Mouse (Mus musculus) hindbrain, embryonic 10.5 days (tissue): ENCODE data around the gene Tmem220. TPM values are rescaled to one million over a fixed set of nuclear protein-coding genes. Genes with fewer than 3 reads are reported as not detected.

ENCODE experiments used
- DNase-seq: peaks from one replicate; pipeline ENCODE4 v3.0.0-alpha.2; 2017; ENCODE audit warnings: low spot score
- H3K27ac ChIP-seq: fragments of 300-500 bp; sonication (generic); 2 replicates; pipeline ENCODE4 v1.5.1; 2016; ENCODE audit warnings: mild to moderate bottlenecking, moderate library complexity
- H3K27me3 ChIP-seq: fragments of 300-500 bp; sonication (generic); 2 replicates; pipeline ENCODE4 v1.6.1; 2016; ENCODE audit warnings: mild to moderate bottlenecking; ENCODE audit not compliant: poor library complexity, insufficient read depth, severe bottlenecking
- H3K36me3 ChIP-seq: fragments of 300-500 bp; sonication (generic); 2 replicates; pipeline ENCODE4 v1.6.1; 2016; ENCODE audit warnings: mild to moderate bottlenecking, moderate library complexity
- H3K4me1 ChIP-seq: fragments of 300-500 bp; sonication (generic); replicated peaks from 2 replicates; pipeline ENCODE4 v1.6.1; 2016; ENCODE audit warnings: mild to moderate bottlenecking
- H3K4me3 ChIP-seq: fragments of 300-500 bp; sonication (generic); 2 replicates; pipeline ENCODE4 v1.5.1; 2016; ENCODE audit warnings: mild to moderate bottlenecking, moderate library complexity
- H3K9me3 ChIP-seq: fragments of 300-500 bp; sonication (generic); 2 replicates; pipeline ENCODE4 v1.6.1; 2016; ENCODE audit warnings: mild to moderate bottlenecking, moderate library complexity
- WGBS: fragments of 180-500 bp; shearing (Covaris S2); methylation state at CpG from one replicate; pipeline ENCODE4 v1.1.7; 2016; 5-methylcytosine and 5-hydroxymethylcytosine counted together
- polyA plus RNA-seq: library from polyadenylated mRNA; unstranded; fragments of >200 nt; fragmentation: Nextera tagmentation; extraction: Ambion mirVana; gene quantifications from 2 replicates; pipeline ENCODE4 v1.2.1, GENCODE M21; 2016

Tmem220 gene
- polyA plus RNA-seq, 1 experiment from 2014 or later = 0.43 TPM

DNA sequence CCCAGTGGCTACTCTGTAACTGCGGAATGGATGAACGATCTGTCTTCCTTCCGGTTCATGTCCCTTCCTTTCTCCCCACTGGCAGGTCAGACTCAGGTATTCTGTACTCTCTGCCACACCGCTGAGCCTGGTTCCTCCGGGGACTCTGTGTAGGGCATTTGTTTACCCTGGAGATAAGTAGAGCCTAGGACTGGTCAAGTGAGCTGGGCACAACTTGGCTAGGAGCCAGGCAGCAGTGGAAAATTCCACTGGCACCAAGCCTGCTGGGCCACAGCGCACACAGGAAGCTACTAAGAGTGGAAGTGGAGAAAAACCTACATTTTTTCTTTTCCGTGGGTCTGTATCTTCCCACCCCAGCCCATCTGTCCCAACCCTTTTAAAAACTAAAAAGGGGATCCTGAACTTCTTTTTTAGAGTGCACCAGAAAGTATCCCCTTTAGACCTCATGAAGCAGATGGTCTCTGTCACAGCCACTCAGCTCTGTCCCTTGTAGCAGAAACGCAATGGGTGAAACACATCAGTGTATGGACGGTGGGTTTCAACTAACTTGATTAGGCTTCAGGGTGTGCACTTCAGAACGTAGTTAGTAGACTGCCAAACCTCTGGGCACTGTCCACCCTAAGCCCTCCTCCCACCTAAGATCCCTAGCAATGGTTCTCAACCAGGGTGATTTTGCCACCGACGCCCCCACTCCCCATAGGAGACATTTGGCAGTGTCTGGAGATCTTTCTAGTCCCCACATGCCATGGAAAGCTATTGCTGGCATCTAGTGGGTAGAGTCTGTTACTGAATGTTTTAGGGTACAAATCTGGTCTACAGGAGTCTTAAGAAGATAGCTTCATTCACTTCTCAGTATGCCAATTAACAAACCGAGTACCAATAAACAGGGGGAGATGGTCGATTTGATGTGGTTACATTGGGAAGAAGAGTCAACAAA lies 26.2 kb upstream of the Tmem220 start:
- 86% methylated on average over 14 of the region's 14 CpGs for WGBS
- no peak for DNase-seq
- peaks cover 32% of the 10 kb centered on the region for H3K4me1 ChIP-seq
- peaks cover 14% of the 10 kb centered on the region for H3K27me3 ChIP-seq
- no peaks in the 10 kb centered on the region for H3K36me3 ChIP-seq
- H3K9me3 ChIP-seq = no peaks in the 10 kb centered on the region
- H3K4me3 ChIP-seq = no peak overlapping the region
- no peak overlapping the region for H3K27ac ChIP-seq

DNA sequence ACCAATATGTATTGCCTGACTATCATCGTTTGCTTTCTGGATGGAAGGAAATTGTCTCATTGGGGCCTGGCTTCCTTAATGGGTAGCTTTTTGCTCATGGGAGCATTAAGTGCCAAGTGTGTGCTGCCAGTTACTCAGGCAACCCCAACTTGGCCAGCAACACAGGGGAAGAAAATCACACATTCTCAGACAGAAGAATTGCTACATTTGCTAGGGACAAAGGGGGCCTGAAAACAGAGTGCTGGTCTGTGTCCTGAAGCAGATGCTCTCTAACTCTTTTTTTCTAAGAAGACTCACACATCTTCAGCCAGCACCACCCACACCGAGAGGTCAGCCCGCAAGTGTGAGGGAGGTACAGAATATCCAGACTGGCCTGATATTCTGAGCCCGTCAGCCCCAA lies 24.3 kb upstream of the Tmem220 start:
- Histone ChIP-seq H3K36me3 (no peaks in the 10 kb centered on the region), H3K4me3 (no peak overlapping the region), H3K27ac (peak overlapping the region; percentile 83), H3K9me3 (no peaks in the 10 kb centered on the region), H3K27me3 (peaks cover 14% of the 10 kb centered on the region), H3K4me1 (peaks cover 32% of the 10 kb centered on the region)
- WGBS = 70% methylated on average over 4 of the region's 4 CpGs
- no peak for DNase-seq

DNA sequence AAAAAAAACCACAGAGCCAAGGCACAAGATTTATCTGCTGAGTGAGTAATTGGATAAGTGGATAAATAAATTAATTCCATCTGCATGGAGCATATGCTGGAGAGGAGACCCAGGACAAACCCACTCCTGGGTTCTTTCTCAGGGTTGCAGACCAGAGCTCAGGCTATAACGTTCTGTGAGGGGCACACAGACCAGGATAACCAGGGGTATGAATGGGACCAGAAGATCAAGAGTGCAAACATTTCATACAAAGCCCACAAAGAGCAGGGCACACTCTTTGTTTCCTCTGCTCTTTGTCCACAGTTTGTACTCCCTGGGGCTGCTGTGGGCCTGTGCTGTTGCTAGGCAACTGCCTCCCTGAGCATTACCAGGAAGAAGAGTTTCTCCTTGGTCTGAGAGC lies 23.2 kb upstream of the Tmem220 start:
- DNase-seq = peak; percentile 60
- WGBS = 18% methylated on average over 1 of the region's 1 CpGs
- Histone ChIP-seq H3K9me3 (no peaks in the 10 kb centered on the region), H3K27me3 (peaks cover 14% of the 10 kb centered on the region), H3K27ac (peak overlapping the region; percentile 83), H3K36me3 (no peaks in the 10 kb centered on the region), H3K4me1 (peaks cover 32% of the 10 kb centered on the region), H3K4me3 (no peak overlapping the region)

DNA sequence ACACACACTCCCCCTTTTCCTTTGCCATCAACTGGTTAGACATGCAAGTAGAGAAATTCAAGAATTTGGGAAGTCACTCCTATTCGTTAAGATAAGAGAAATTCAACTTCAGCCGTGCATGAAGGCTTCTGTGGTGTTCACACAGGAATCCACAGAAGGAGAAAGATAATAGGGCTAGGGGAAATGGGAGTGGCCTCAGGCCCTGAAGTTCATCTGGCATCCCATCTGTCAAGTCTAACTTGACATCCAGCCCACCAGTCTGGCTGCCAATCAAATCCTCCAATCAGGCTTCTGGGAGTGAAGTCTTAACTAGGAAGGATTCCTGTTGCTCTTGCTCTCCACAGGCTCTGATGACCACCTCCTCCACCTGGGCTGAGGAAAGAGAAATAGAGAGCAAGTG lies 22.0 kb upstream of the Tmem220 start:
- no peaks in the 10 kb centered on the region for H3K9me3 ChIP-seq
- no peak for DNase-seq
- no peaks in the 10 kb centered on the region for H3K36me3 ChIP-seq
- WGBS = 64% methylated on average over 2 of the region's 2 CpGs
- peaks cover 14% of the 10 kb centered on the region for H3K27me3 ChIP-seq
- no peak overlapping the region for H3K4me3 ChIP-seq
- no peak overlapping the region for H3K27ac ChIP-seq
- H3K4me1 ChIP-seq = peaks cover 32% of the 10 kb centered on the region

DNA sequence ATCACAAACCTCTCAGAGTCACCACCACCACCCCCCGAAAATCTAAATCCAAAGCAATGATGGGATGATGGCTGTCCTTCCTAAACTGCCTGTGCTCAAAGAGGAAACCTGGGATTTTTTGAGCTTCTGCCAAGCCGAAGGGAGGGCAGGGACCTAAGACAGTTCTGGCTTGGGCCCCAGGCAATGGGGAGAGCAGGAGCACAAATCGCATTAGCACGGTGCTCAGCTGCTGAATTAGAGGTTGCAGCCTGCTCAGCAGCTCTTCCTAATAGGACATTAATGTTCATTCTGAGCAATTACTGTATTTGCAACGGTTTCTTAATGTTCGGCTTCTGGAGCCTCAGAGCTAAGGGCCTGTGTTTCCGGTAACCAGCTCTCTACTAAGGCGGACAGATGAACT lies 17.0 kb upstream of the Tmem220 start:
- no peaks in the 10 kb centered on the region for H3K9me3 ChIP-seq
- WGBS = 83% methylated on average over 8 of the region's 8 CpGs
- DNase-seq = no peak

DNA sequence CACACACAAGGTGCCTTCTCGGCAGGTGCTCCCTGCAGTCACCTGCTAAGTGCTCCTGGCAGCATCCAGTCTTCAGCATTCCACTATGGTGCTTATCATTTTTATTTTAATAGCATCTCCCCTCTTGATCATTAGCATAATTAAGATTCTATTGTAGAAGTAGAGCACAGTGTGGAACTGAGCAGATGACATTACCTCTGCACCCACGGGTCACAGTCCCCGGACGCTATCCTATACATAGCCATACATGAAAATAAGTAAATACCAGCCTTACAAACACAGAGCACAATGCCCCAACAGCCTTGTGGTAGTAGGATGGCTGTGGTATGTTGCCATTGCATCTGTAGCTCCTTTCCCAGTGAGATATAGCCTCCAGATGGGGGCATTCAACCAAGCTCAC lies 16.4 kb upstream of the Tmem220 start:
- Histone ChIP-seq H3K4me3 (no peak overlapping the region), H3K27me3 (no peaks in the 10 kb centered on the region), H3K27ac (no peak overlapping the region), H3K36me3 (no peaks in the 10 kb centered on the region), H3K9me3 (no peaks in the 10 kb centered on the region), H3K4me1 (peaks cover 20% of the 10 kb centered on the region)
- no peak for DNase-seq
- WGBS = 92% methylated on average over 4 of the region's 4 CpGs

More for the DNA sequence above, 17.0 kb upstream of the Tmem220 start:
- Histone ChIP-seq H3K4me1 (peaks cover 25% of the 10 kb centered on the region), H3K27ac (no peak overlapping the region), H3K27me3 (no peaks in the 10 kb centered on the region), H3K4me3 (no peak overlapping the region), H3K36me3 (no peaks in the 10 kb centered on the region)

DNA sequence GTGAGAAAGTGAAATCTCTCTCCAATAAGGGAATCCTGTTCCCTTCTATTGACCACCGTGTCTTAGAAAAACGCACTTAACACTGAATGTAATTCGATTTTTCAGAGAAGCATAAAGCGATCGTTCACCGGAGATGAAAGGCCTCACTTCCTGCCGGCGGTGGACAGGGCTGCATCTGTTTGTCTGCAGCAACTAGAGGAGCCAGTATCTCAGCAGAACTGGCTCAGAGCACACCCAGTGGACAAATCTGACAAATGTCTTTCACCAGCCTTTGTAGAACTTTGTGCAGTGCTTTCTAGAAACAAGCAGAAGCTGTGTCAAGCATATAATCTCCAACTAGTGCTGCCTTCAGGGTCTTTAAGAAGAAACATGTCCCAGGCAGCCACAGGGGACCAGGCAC lies 14.5 kb upstream of the Tmem220 start:
- Histone ChIP-seq H3K4me1 (peaks cover 20% of the 10 kb centered on the region), H3K36me3 (no peaks in the 10 kb centered on the region), H3K27me3 (no peaks in the 10 kb centered on the region), H3K4me3 (no peak overlapping the region), H3K27ac (peak overlapping the region; percentile 76), H3K9me3 (no peaks in the 10 kb centered on the region)
- WGBS = 18% methylated on average over 8 of the region's 8 CpGs
- peak; percentile 38 for DNase-seq

DNA sequence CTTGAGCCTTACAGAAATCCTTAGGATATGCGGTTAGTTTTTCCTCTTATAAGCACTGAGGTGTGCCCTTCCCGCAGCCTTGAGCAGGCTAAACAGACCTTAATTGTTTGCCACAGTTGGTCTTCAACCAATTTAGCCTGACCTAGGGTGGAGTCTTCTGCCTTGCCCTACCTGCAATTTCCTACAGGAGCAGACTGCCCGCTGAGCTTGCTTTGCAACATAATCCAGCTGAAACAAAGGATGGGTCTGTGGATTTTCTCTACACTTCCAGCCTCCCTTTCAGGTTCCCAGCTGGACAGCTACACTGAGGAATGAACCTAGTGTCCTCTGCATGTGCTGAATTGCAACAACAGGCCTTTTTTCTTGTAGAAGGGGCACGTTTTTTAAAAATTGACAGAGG lies 13.3 kb upstream of the Tmem220 start:
- Histone ChIP-seq H3K9me3 (no peaks in the 10 kb centered on the region), H3K27me3 (no peaks in the 10 kb centered on the region), H3K36me3 (no peaks in the 10 kb centered on the region), H3K4me1 (peaks cover 20% of the 10 kb centered on the region), H3K27ac (no peak overlapping the region), H3K4me3 (no peak overlapping the region)
- DNase-seq = no peak
- 15% methylated on average over 4 of the region's 4 CpGs for WGBS

DNA sequence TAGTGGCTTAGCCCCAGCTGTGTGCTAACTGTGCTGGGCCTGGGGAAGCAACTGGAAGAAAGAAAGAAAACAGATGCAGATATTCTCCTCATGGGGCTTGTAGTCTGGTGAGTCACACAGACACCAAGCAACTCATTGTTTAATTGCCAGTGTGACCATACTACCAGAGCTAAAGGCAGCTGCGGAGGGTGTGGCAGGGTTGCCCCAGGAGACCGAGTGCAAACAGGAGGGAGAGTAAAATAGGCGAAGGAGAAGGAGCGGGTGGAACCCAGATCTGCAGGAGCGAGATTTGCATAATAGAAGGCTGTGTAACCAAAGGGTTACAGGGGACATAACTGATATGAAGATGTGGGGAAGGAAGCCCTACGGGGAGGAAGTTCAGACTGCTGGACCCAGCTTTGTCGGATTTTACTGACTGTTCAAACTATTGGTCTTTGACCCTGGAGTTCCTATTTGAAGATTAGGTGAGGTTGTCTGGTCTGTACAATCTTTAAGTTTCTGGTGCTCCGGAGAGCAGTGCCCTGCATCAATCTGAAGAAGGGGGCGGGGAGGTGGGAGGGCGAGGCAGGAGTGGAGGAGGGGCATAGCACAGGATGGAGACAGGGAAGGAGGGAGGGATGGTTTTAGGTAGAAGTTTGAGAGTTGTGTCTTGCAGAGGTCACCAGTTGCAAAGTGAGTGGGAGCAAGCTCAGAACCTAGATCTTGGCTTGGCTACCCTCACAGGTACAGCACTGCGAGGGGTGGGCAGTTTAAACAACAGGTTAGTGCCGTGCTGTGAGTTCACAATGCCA lies 7.0 kb upstream of the Tmem220 start:
- peak overlapping the region; percentile 17; the same call in 1 of the 2 replicates for H3K27ac ChIP-seq
- peak overlapping the region; percentile 18; the same call in 1 of the 2 replicates for H3K4me3 ChIP-seq
- no peaks in the 10 kb centered on the region for H3K36me3 ChIP-seq
- peaks cover 32% of the 10 kb centered on the region for H3K27me3 ChIP-seq
- H3K9me3 ChIP-seq = no peaks in the 10 kb centered on the region
- peak; percentile 44 for DNase-seq
- 6% methylated on average over 12 of the region's 12 CpGs for WGBS
- peaks cover 24% of the 10 kb centered on the region for H3K4me1 ChIP-seq

DNA sequence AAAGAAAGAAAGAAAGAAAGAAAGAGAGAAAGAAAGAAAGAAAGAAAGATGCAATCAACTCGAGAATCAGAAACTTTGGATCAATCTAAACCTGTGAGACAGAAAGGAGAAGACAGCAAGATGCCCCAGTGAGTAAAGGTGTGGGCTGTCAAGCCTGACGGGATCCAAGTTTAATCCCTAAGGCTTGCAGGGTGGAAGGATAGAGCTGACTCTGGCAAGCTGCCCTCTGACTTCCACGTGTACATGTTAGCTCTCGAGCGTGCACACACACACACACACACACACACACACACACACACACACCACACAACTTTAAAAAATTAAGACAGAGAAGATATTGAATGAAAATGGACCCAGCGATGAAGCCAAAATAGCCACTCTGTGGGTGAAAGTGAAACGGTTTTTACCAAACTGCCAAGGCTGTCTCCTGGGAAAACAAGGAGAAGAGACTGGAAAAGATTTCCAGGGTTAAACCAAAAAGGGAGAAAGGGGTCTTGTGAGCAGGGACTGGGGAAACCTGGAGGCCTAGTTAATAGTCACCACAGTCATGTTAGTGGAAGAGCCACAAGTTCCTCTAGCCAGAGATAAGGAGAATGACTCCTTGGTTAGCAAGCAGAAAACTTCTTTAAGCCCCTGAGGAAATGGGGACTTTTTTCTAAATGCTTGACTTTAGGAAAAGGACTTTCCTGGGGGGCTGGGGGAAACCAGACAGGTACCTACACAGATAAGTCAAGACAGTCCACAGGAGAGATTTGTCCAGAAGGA lies 5.1 kb upstream of the Tmem220 start:
- no peaks in the 10 kb centered on the region for H3K36me3 ChIP-seq
- WGBS = 69% methylated on average over 7 of the region's 7 CpGs
- H3K27me3 ChIP-seq = peaks cover 32% of the 10 kb centered on the region
- H3K4me1 ChIP-seq = peaks cover 37% of the 10 kb centered on the region
- H3K27ac ChIP-seq = no peak overlapping the region
- H3K9me3 ChIP-seq = no peaks in the 10 kb centered on the region
- H3K4me3 ChIP-seq = no peak overlapping the region
- DNase-seq = no peak

DNA sequence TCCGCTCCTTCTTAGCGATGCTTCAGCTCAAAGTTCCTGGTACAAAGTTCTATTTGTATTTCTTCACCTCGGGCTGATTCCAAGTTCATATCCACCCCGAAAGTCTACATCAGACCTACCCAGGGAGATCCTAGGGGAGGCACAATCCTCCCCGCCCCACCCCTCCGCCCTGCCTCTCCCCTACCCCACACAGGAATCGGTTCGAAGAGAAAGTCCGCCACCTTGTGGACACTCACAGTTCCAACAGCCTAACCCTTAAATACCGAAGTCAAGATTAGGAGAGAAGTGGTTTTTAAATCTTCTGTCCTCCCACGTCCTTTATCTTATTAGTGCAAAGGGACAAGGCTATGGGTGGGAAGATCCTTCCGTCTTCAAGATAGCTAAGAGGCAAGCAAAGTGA lies 4.0 kb upstream of the Tmem220 start:
- Histone ChIP-seq H3K4me3 (peak overlapping the region; percentile 21; the same call in 1 of the 2 replicates), H3K9me3 (no peaks in the 10 kb centered on the region), H3K36me3 (no peaks in the 10 kb centered on the region), H3K27me3 (peaks cover 32% of the 10 kb centered on the region), H3K4me1 (peaks cover 46% of the 10 kb centered on the region), H3K27ac (no peak overlapping the region)
- WGBS = 7% methylated on average over 12 of the region's 12 CpGs
- DNase-seq = peak; percentile 73

DNA sequence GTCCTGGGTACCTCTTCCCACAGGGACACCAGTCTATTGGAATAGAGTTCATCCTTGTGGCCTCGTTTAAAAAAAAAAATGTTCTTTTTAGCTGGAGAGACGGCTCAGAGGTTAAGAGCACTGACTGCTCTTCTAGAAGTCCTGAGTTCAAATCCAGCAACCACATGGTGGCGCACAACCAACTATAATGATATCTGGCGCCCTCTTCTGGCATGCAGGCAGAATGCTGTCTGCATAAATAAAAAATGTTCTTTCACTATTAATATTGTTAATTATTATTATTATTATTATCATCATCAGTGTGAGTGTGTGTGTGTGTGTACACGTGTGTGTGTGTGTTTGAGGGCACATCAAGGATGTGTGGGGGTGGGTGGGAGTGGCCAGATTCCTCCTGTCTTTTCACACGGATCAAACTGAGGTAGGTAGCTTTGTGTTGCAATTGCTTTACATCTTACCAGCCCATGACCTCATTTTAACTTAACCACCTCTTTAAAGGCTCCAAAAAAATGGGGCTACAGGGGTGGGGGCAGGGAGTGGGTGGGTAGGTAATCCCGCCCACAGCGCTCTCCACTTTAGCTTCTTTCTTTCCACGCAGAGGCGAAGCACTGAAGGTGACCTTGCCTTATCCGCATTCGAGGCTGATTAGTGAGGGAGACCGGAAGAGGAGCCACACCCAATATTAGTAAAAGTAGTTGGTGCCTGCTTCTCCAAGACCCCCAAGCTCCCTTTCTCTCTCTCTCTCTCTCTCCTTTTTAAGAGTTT lies 2.4 kb upstream of the Tmem220 start:
- no peak for DNase-seq
- WGBS = 85% methylated on average over 13 of the region's 13 CpGs
- Histone ChIP-seq H3K27ac (no peak overlapping the region), H3K4me3 (no peak overlapping the region), H3K9me3 (no peaks in the 10 kb centered on the region), H3K4me1 (peaks cover 40% of the 10 kb centered on the region), H3K27me3 (peaks cover 32% of the 10 kb centered on the region), H3K36me3 (no peaks in the 10 kb centered on the region)
